Mouse (Mus musculus): ENCODE results near the gene Hsd17b7.

DNA sequence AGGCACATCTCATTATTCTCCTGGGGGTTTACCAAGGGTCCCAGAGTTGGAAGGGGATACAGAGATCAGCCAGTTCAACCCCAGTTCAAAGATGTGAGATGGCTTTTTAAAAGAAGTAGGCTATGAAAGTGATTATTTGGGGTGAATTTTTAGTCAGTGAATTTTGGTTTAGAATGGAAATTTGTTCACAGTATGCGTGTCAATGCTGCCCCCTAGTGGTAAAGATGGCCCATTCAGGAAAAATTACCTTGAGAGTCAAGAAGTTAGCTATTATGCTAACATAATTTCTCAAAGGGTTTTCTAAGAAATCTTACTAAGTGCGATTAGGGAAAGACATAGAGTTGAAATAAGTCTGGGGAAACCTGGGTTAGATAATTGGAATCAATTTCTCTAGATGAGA lies 29.7 kb downstream of the Hsd17b7 start:
- TF ChIP-seq CEBPB (IDR thresholded peaks at IDR 0.05; ENCODE audit: insufficient read depth, poor library complexity, severe bottlenecking) (no peak), POLR2A (IDR thresholded peaks at IDR 0.05; ENCODE audit: insufficient read length, low read depth) (no peak), USF1 (IDR thresholded peaks at IDR 0.05; ENCODE audit: low read depth) (no peak), TCF12 (IDR thresholded peaks at IDR 0.05; ENCODE audit: insufficient read depth, poor library complexity, severe bottlenecking) (no peak), MYOD1 (IDR thresholded peaks at IDR 0.05; ENCODE audit: control insufficient read depth in 1 of 3, insufficient read length in 2 of 3, low read depth in 2 of 3) (no peak), MAX (IDR thresholded peaks at IDR 0.05; ENCODE audit: low read depth) (no peak)
